Mouse (Mus musculus) brain, embryonic 14.5 days (tissue): ENCODE data around the gene Cplane1. TPM values are rescaled to one million over a fixed set of nuclear protein-coding genes. Genes with fewer than 3 reads are reported as not detected.
"Not testable (repeated sequence)": the region's sequence is repeated elsewhere in the genome, so short reads cannot be mapped to it uniquely, and the experiment has no call there.

ENCODE experiments used
- DNase-seq: peaks from one replicate; pipeline ENCODE4 v3.0.0-alpha.2; 2011; ENCODE audit warnings: low read depth
- CTCF ChIP-seq: fragments of 200-500 bp; IDR thresholded peaks from 2 replicates; pipeline ENCODE4 v1.5.1; 2012; ENCODE audit warnings: inconsistent platforms, mild to moderate bottlenecking, moderate library complexity, borderline replicate concordance; ENCODE audit not compliant: insufficient read depth, insufficient read length; ENCODE audit errors: extremely low read depth
- POLR2A ChIP-seq: fragments of 200-500 bp; IDR thresholded peaks from 2 replicates; pipeline ENCODE4 v1.6.1; 2012; ENCODE audit warnings: mild to moderate bottlenecking, inconsistent platforms, borderline replicate concordance; ENCODE audit not compliant: poor library complexity, insufficient read depth, insufficient read length, severe bottlenecking; ENCODE audit errors: extremely low read depth
- polyA plus RNA-seq: library from polyadenylated mRNA; depleted of rRNA; stranded (reverse); fragments of >200 nt; gene quantifications from 2 replicates; pipeline ENCODE4 v1.2.3, GENCODE M21; 2012; rRNA removed

Gene Cplane1
- polyA plus RNA-seq = 27.6 and 30.6 TPM in 2 replicates

DNA sequence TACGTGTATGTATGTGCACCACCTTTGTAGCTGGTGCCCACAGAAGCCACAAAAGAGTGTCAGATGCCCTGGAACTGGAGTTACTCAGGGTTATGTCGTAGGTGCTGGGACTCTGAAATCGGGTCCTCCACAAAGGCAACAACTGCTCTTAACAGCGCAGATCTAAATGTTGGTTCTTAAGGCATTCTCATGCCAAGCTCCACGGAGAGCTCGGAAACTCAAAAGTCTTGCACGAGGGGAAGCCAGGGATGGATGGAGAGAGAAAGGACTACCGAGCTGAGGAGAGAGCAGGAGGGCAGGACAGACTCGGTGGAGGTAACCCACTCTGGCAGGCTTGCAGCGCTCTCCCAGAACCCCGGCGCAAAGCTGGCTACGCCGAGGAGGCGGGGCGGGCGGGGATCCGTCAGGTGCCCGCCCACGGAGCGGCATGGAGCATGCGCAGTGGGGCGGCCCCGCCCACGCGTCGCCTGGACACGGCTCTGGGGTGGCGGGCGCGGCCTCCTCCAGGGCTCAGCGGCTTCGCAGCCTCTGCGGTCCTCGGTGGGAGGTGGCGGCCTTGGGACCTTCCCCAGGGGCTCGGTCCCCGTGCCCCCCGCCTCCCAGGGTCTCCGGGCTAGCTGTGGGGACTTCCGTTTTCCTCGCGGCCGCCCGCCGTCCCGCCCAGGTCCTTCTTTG, at the start of gene Cplane1:
TSS of gene Cplane1 (plus strand) at position 516 of the 675 bp plus-strand sequence.
- DNase-seq = peak; percentile 97
- no peak for TF ChIP-seq CTCF
- peak; percentile 100 for TF ChIP-seq POLR2A

DNA sequence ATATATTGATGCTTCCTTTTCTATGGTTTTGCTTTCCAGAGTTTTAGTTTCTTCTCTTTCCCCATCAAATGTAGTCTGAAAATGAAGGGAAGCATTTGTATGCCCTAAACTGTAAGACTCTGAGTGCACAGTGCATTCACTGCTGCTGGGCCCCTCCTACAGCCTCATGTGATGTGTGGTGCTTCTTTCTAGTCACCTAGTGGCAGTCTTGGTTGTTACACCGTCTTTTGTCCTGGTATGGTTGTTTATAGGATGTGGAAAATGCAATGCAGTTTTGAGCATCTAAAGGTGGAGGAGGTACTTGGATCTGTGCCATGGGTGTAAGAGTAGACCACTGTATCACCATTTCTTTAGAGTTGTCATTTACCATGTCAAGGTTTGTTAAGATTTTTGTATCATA, 39.6 kb upstream of the Cplane1 start:
- DNase-seq = no peak
- no peak for TF ChIP-seq CTCF
- TF ChIP-seq POLR2A = no peak

DNA sequence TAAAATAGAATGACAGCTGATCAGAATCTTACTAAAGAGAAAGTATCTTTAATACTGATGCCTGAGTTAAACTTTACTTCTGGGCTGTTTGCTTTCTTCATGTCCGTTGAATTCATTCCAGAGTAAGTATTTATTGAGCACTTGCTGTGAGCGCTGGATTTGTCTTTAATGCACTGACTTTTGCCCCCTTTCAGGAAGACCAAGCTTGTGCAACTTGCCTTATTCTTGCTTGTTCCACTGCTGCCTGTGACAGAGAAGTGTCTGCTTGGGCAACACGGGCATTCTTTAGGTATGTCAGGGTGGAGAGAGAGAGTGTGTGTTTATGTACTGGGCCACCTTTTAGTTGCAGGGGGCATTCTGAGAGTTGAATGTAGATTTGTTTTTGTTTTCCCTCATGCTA, 37.6 kb upstream of the Cplane1 start:
- no peak for DNase-seq
- TF ChIP-seq POLR2A (no peak), CTCF (no peak)

DNA sequence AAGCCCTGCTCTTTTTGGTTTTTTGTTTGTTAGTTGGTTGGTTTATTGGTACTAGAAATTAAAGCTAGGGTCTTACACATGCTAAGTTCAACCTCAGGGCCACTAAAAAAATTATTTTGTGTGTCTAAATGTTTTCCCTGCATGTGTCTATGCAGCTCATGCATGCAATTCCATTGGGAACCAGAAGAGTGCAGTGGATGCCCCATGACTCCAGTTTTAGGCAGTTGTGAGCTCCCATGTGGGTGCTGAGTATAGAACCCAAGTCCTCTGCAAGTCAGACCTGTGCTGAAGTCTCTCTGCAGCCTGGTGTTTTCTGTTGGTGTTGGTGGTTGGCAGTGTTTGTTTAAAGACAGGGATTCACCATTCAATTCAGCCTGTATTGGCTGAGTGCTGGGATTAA, 37.1 kb upstream of the Cplane1 start:
- TF ChIP-seq POLR2A (no peak), CTCF (no peak)
- DNase-seq = no peak

DNA sequence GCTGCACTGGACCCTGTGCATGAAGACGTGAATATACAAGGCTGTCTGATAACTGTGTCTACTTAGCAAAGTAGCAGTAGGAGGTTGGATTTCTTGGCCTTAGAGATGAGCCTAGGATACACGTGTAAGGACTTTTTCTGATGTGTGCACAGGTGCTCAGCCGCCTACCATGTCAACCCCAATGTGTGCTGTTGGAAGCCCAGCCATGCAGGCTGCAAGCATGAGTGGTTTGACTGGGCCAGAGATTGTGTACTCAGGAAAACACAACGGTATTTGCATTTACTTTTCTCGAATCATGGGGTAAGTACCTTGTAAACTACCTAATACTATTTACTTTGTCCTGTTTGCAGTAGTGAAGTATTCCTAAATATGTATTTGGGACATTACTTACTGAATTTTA, 33.3 kb upstream of the Cplane1 start:
- DNase-seq = no peak
- TF ChIP-seq POLR2A (no peak), CTCF (no peak)

DNA sequence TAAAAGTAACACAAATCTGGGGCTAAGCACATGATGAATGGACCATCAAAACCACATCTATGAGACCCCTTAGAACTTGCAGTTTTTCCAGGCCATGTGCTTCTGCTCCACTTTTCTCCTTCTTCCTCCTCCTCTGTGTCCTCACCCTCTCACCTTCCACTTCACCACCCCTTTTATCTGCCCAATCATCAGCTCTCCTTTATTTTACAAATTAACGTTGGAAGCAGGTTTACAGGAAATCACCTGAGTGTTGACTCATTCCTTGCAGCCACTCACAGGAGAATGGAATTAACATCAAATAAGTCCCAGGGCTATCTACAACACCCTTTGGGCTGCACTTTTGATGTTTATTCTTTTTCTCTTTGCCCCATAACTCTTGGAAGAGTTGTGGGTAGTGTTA, 7.1 kb upstream of the Cplane1 start:
- no peak for TF ChIP-seq POLR2A
- TF ChIP-seq CTCF = no peak
- no peak for DNase-seq

DNA sequence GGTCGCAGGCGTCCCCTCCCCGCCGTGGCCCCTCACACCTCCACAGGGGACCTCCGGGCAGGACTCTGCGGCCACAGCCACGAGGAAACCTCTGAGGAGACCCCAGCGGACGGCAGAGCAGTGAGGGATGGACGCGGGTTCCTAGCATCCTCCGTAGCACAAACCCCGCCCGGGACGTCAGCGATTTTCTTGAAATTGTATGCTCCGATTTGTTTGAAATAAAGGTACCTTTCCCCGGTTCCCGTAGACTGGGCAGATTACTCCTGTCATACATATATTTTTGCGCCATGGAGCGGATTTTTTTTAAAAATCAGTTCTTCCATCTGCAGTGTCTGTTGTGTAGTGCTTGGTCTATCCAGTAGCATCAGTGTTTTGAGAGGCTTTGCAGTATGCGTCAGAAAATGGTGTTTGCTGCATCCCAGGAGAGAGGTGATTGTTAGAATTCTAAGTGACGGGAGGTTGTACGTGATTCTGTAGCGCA, 400 bp downstream of the Cplane1 start:
- no peak for TF ChIP-seq CTCF
- no peak for TF ChIP-seq POLR2A
- DNase-seq = peak; percentile 80

DNA sequence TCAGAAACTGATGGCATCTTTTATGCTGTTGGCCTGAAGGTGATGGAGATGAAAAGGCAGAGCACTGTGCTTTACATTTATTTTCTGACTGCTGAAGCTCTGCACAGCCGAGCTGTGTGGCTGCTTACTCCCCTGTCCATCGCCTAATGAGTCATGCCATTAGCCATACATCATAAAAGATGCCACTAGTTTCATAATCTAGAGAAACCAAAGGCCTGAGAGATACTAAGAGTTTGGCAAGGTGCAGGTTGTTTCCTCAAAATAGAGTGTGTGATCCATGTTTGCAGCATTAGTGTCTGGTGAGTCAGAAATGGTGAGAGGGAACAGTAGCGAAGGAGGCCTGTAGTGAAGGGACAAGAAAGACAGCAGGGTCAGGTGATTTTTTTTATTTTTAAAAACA, 20.7 kb downstream of the Cplane1 start:
- no peak for DNase-seq
- TF ChIP-seq CTCF (no peak), POLR2A (no peak)

DNA sequence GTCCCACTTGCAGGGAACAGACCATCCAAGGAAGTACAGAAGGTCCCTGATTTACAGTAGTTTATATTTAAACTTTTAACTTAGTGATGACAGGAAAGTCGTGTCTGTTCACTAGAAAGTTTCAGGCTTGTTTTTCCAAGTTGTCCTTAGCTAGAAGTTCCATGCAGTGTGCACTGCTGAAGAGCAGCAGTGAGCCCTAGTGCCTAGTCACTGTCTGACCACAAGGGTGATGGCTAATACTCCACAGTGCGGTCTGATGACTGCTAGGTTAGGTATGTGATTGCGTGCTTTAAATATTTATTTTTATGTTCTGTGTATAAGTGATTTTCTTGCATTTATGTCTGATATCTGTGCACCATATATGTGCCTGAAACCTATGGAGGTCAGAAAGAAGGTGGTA, 21.5 kb downstream of the Cplane1 start:
- DNase-seq = no peak
- TF ChIP-seq CTCF = no peak
- TF ChIP-seq POLR2A = no peak

DNA sequence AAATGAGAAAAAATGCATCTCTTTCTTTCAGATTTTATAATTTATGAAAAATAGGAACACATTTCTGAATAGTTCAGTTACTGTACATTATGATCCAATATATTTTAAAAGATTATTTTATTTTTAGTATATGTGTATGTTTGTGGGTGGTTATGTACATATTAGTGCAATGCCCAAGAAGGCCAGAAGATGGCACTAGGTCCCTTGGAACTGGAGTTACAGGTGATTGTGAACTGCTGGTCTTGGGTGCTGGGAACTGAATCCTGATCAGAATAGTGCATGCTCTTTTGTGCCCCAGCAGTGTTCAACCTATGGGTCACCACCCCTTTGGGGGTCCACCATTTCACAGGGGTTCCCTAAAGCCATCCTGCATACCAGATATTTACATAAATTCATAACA, 31.4 kb downstream of the Cplane1 start:
- no peak for DNase-seq
- TF ChIP-seq POLR2A = no peak
- TF ChIP-seq CTCF = no peak

DNA sequence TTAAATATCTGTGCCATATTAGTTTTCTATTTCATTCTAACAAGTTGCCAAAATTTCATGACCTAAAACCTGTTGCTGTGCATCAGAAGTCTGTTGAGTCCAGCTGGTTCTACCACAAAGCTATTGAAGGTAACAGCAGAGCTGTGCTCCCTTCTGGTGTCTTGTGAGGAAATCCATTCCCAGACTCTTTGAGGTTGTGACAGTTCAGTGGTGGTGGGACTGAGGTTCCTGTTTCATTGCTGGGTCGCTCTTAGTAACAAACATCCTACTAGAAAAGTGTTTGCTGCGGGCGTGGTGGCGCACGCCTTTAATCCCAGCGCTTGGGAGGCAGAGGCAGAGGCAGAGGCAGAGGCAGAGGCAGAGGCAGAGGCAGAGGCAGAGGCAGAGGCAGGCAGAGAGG, 39.5 kb downstream of the Cplane1 start:
- DNase-seq = no peak
- TF ChIP-seq POLR2A = no peak
- no peak for TF ChIP-seq CTCF

DNA sequence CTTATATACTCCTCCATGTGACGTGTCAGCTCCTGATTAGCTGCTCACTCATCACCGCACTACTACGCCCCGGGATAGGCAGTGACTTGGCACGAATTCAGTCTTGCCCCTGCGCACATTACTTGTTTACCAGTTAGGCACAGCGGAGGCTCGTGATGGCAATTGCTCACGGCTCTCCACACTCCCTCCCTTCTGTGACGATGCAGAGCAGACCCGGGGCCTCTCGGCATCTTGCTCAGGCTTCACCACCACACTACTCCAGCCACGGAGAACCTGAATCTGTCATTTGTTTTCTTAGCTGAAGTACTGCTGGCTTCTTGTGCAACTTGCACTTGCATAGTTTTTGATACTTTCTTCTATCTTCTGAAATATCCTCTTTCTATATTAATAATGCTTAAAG, 45.9 kb downstream of the Cplane1 start:
- TF ChIP-seq CTCF (no peak), POLR2A (no peak)
- no peak for DNase-seq

DNA sequence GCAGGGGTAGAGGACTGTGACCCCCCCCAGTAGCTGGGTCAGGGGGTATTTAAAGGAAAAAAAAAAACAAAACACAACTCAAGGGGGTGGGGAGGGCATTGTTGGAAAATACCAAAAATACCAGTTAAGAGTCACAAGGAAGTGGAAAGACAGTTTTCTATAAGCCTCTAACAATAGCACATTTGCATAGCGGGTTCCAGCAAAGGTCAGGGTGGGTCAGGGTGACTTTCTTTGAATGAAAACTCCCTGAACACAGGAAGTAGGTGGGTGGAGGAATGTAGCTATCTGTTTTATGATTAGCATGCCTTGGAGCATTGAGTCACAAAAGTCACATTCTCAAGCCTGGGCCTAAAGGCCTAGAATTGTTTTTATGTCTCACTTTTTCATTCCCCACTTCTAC, 65.3 kb downstream of the Cplane1 start:
- DNase-seq = not testable (repeated sequence)
